Mouse (Mus musculus): ENCODE data around the gene Aox2. TPM values are rescaled to one million over a fixed set of nuclear protein-coding genes. Genes with fewer than 3 reads are reported as not detected.
A peak's percentile ranks its signal among the peaks of the same experiment; 100 is the strongest.

Aox2 gene
- polyA plus RNA-seq, 1 experiment from 2014 or later, result 0.05 TPM

- H3K27me3 ChIP-seq, result no peaks in the 10 kb centered on the region
- H3K9ac ChIP-seq, result no peak overlapping the region
- H3K27ac ChIP-seq, result no peak overlapping the region
- H3K4me2 ChIP-seq, result no peak overlapping the region
- H3K4me3 ChIP-seq, result no peak overlapping the region
- H3K9me3 ChIP-seq, result no peaks in the 10 kb centered on the region
- no peaks in the 10 kb centered on the region for H3K4me1 ChIP-seq (replicated peaks)
- no peaks in the 10 kb centered on the region for H3K36me3 ChIP-seq
- 75% methylated on average over 3 of the region's 3 CpGs for WGBS
- no peak for ATAC-seq (ENCODE audit: low FRiP score)
These were observed 17.8 kb upstream of the Aox2 start for GRCm38 (mm10) chr1:58260311-58260710.

- no peak overlapping the region for H3K4me3 ChIP-seq
- H3K9ac ChIP-seq, result no peak overlapping the region
- H3K36me3 ChIP-seq, result no peaks in the 10 kb centered on the region
- ATAC-seq (ENCODE audit: low FRiP score), result no peak
- no peaks in the 10 kb centered on the region for H3K9me3 ChIP-seq
- no peaks in the 10 kb centered on the region for H3K27me3 ChIP-seq
- WGBS, result 88% methylated on average over 2 of the region's 2 CpGs
- no peaks in the 10 kb centered on the region for H3K4me1 ChIP-seq (replicated peaks)
- no peak overlapping the region for H3K4me2 ChIP-seq
- no peak overlapping the region for H3K27ac ChIP-seq
These were observed 9.9 kb upstream of the Aox2 start for GRCm38 (mm10) chr1:58268231-58268630.

GRCm38 (mm10) chr1:58270807-58271569 lies 7.1 kb upstream of the Aox2 start:
- H3K4me1 ChIP-seq (replicated peaks), result 0 out of 2 replicates have a peak, but pooled peaks cover 2% of the 10 kb centered on the region
- H3K36me3 ChIP-seq, result no peaks in the 10 kb centered on the region
- H3K4me2 ChIP-seq, result no peak overlapping the region
- WGBS, result 75% methylated on average over 6 of the region's 6 CpGs
- ATAC-seq (ENCODE audit: low FRiP score), result peak; percentile 68
- H3K4me3 ChIP-seq, result no peak overlapping the region
- no peak overlapping the region for H3K27ac ChIP-seq
- no peaks in the 10 kb centered on the region for H3K27me3 ChIP-seq
- H3K9ac ChIP-seq, result no peak overlapping the region
- H3K9me3 ChIP-seq, result no peaks in the 10 kb centered on the region

GRCm38 (mm10) chr1:58275879-58276278 lies 2.2 kb upstream of the Aox2 start:
- Histone ChIP-seq H3K27me3 (no peaks in the 10 kb centered on the region), H3K9ac (no peak overlapping the region), H3K4me3 (no peak overlapping the region), H3K4me2 (no peak overlapping the region), H3K27ac (no peak overlapping the region), H3K4me1 (replicated peaks) (0 out of 2 replicates have a peak, but pooled peaks cover 3% of the 10 kb centered on the region), H3K36me3 (no peaks in the 10 kb centered on the region), H3K9me3 (no peaks in the 10 kb centered on the region)
- 20% methylated on average over 9 of the region's 9 CpGs for WGBS
- ATAC-seq (ENCODE audit: low FRiP score), result no peak

- ATAC-seq (ENCODE audit: low FRiP score), result no peak
- Histone ChIP-seq H3K9me3 (no peaks in the 10 kb centered on the region), H3K4me1 (replicated peaks) (0 out of 2 replicates have a peak, but pooled peaks cover 3% of the 10 kb centered on the region), H3K9ac (no peak overlapping the region), H3K27me3 (no peaks in the 10 kb centered on the region), H3K27ac (no peak overlapping the region), H3K36me3 (no peaks in the 10 kb centered on the region), H3K4me2 (no peak overlapping the region), H3K4me3 (no peak overlapping the region)
- WGBS, result 63% methylated on average over 7 of the region's 7 CpGs
These were observed 387 bp downstream of the Aox2 start for GRCm38 (mm10) chr1:58278513-58278912.

- 83% methylated on average over 4 of the region's 4 CpGs for WGBS
- no peak for ATAC-seq (ENCODE audit: low FRiP score)
These were observed 2.3 kb downstream of the Aox2 start for GRCm38 (mm10) chr1:58280381-58280780.

GRCm38 (mm10) chr1:58280939-58281624 lies 3.0 kb downstream of the Aox2 start:
- ATAC-seq (ENCODE audit: low FRiP score), result no peak
- Histone ChIP-seq H3K27me3 (no peaks in the 10 kb centered on the region), H3K9me3 (no peaks in the 10 kb centered on the region), H3K4me2 (no peak overlapping the region), H3K4me3 (no peak overlapping the region), H3K4me1 (replicated peaks) (0 out of 2 replicates have a peak, but pooled peaks cover 3% of the 10 kb centered on the region), H3K36me3 (no peaks in the 10 kb centered on the region), H3K9ac (no peak overlapping the region), H3K27ac (no peak overlapping the region)
- WGBS, result 76% methylated on average over 13 of the region's 13 CpGs

More at GRCm38 (mm10) chr1:58280381-58280780, 2.3 kb downstream of the Aox2 start:
- H3K9me3 ChIP-seq, result no peaks in the 10 kb centered on the region
- no peak overlapping the region for H3K27ac ChIP-seq
- H3K36me3 ChIP-seq, result no peaks in the 10 kb centered on the region
- no peak overlapping the region for H3K9ac ChIP-seq
- H3K4me2 ChIP-seq, result no peak overlapping the region
- 0 out of 2 replicates have a peak, but pooled peaks cover 6% of the 10 kb centered on the region for H3K4me1 ChIP-seq (replicated peaks)
- H3K4me3 ChIP-seq, result no peak overlapping the region
- H3K27me3 ChIP-seq, result no peaks in the 10 kb centered on the region

GRCm38 (mm10) chr1:58281625-58281988 lies 3.5 kb downstream of the Aox2 start:
- Histone ChIP-seq H3K27me3 (no peaks in the 10 kb centered on the region), H3K9me3 (no peaks in the 10 kb centered on the region), H3K9ac (no peak overlapping the region), H3K4me3 (no peak overlapping the region), H3K4me2 (no peak overlapping the region), H3K4me1 (replicated peaks) (0 out of 2 replicates have a peak, but pooled peaks cover 3% of the 10 kb centered on the region), H3K27ac (no peak overlapping the region), H3K36me3 (no peaks in the 10 kb centered on the region)
- ATAC-seq (ENCODE audit: low FRiP score), result no peak
- 75% methylated on average over 4 of the region's 4 CpGs for WGBS

GRCm38 (mm10) chr1:58284505-58284904 lies 6.4 kb downstream of the Aox2 start:
- Histone ChIP-seq H3K27me3 (no peaks in the 10 kb centered on the region), H3K36me3 (no peaks in the 10 kb centered on the region), H3K9ac (no peak overlapping the region), H3K4me2 (no peak overlapping the region), H3K9me3 (no peaks in the 10 kb centered on the region), H3K27ac (no peak overlapping the region), H3K4me3 (no peak overlapping the region), H3K4me1 (replicated peaks) (0 out of 2 replicates have a peak, but pooled peaks cover 3% of the 10 kb centered on the region)
- 55% methylated on average over 7 of the region's 7 CpGs for WGBS
- ATAC-seq (ENCODE audit: low FRiP score), result no peak

GRCm38 (mm10) chr1:58288091-58288490 lies 10.0 kb downstream of the Aox2 start:
- H3K4me3 ChIP-seq, result no peak overlapping the region
- H3K36me3 ChIP-seq, result no peaks in the 10 kb centered on the region
- no peak overlapping the region for H3K27ac ChIP-seq
- no peaks in the 10 kb centered on the region for H3K9me3 ChIP-seq
- no peak overlapping the region for H3K9ac ChIP-seq
- H3K4me1 ChIP-seq (replicated peaks), result peaks cover 3% of the 10 kb centered on the region; the same call in 1 of the 2 replicates
- no peak for ATAC-seq (ENCODE audit: low FRiP score)
- 83% methylated on average over 3 of the region's 3 CpGs for WGBS
- no peaks in the 10 kb centered on the region for H3K27me3 ChIP-seq
- no peak overlapping the region for H3K4me2 ChIP-seq

GRCm38 (mm10) chr1:58289863-58290469 lies 11.8 kb downstream of the Aox2 start:
- H3K9me3 ChIP-seq, result no peaks in the 10 kb centered on the region
- WGBS, result 25% methylated on average over 16 of the region's 16 CpGs

More at GRCm38 (mm10) chr1:58289863-58290469, 11.8 kb downstream of the Aox2 start:
- H3K27me3 ChIP-seq, result no peaks in the 10 kb centered on the region
- H3K4me2 ChIP-seq, result no peak overlapping the region
- H3K4me3 ChIP-seq, result no peak overlapping the region
- no peaks in the 10 kb centered on the region for H3K36me3 ChIP-seq
- ATAC-seq (ENCODE audit: low FRiP score), result no peak
- H3K27ac ChIP-seq, result no peak overlapping the region
- H3K4me1 ChIP-seq (replicated peaks), result no peaks in the 10 kb centered on the region; the same call in 1 of the 2 replicates
- no peak overlapping the region for H3K9ac ChIP-seq

Measured in hindbrain, embryonic 13.5 days (tissue).